Mouse (Mus musculus) adrenal gland, postnatal 4 days (tissue): ENCODE data around the gene Tab3. TPM values are rescaled to one million over a fixed set of nuclear protein-coding genes. Genes with fewer than 3 reads are reported as not detected.

Experiments used
- DNase-seq, 2 experiments: peaks; one replicate each; pipeline ENCODE4 v3.0.0; 2021 to 2022; ENCODE audit warnings: low spot score in 2 of 2, mixed read lengths in 2 of 2
- long read RNA-seq, 2 experiments: library from polyadenylated mRNA; stranded (forward); transcript quantifications; one replicate each; pipeline ENCODE4 v2.0.0; 2021
- microRNA-seq: library from miRNA; unstranded; fragments of <30 nt; microRNA quantifications from one replicate; pipeline ENCODE4 v1.2.0, GENCODE M21; 2021
- total RNA-seq, 2 experiments: library from RNA; stranded (reverse); gene quantifications; 2 replicates each; pipeline ENCODE4 v1.2.3; 2021

The Tab3 gene
- total RNA-seq: 10 to 100 TPM; 13.8 to 15.0 TPM
- long read RNA-seq, experiment 1: 0 reads
- long read RNA-seq, experiment 2, partial matches to known transcripts: 3 of 4 reads
- long read RNA-seq, experiment 2, other reads (novel, unspliced or antisense): 1 of 4 reads

GRCm38 (mm10) chrX:85573532-85574181 lies at the start of gene Tab3:
Gene Tab3 (plus strand): TSS chrX:85574022.
- peak; percentile 63 to 81 for DNase-seq

GRCm38 (mm10) chrX:85525545-85525944 lies 48.3 kb upstream of the Tab3 start:
- no peak for DNase-seq

- no peak for DNase-seq
These were observed 47.4 kb upstream of the Tab3 start for GRCm38 (mm10) chrX:85526263-85527019.

- no peak for DNase-seq
These were observed 14.9 kb upstream of the Tab3 start for GRCm38 (mm10) chrX:85558931-85559330.

GRCm38 (mm10) chrX:85566256-85566655 lies 7.6 kb upstream of the Tab3 start:
- no peak for DNase-seq

- no peak for DNase-seq
These were observed 340 bp downstream of the Tab3 start for GRCm38 (mm10) chrX:85574182-85574541.

- DNase-seq: no peak
These were observed 2.5 kb downstream of the Tab3 start for GRCm38 (mm10) chrX:85576310-85576709.

GRCm38 (mm10) chrX:85580768-85581167 lies 6.9 kb downstream of the Tab3 start:
- DNase-seq: no peak

GRCm38 (mm10) chrX:85582517-85582916 lies 8.7 kb downstream of the Tab3 start:
- DNase-seq: no peak

GRCm38 (mm10) chrX:85585575-85585974 lies 11.8 kb downstream of the Tab3 start:
- no peak for DNase-seq

GRCm38 (mm10) chrX:85614701-85615100 lies 40.9 kb downstream of the Tab3 start:
- no peak for DNase-seq

- no peak for DNase-seq
These were observed 72.5 kb downstream of the Tab3 start for GRCm38 (mm10) chrX:85646204-85646777.

- no peak for DNase-seq
These were observed 103.0 kb downstream of the Tab3 start for GRCm38 (mm10) chrX:85676808-85677207.

- DNase-seq: no peak
These were observed 108.3 kb downstream of the Tab3 start for GRCm38 (mm10) chrX:85682125-85682524.

GRCm38 (mm10) chrX:85683723-85684122 lies 109.9 kb downstream of the Tab3 start:
- DNase-seq: no peak

Small RNA genes within 50 kb of the gene (microRNA-seq; reads per million reads assigned to microRNA genes)
- not detected for gene Gm44378

Other genes with a start within 250 kb of the Tab3 start
- 10 to 100 TPM; 29.2 to 34.8 TPM for gene Gk, start 202.8 kb downstream of the Tab3 start, total RNA-seq